Mouse (Mus musculus) layer of hippocampus, postnatal 36 days (tissue): ENCODE measurements around the gene Gm5678. TPM values are rescaled to one million over a fixed set of nuclear protein-coding genes. Genes with fewer than 3 reads are reported as not detected.
A peak's percentile ranks its signal among the peaks of the same experiment; 100 is the strongest.

Experiments
- DNase-seq, 2 experiments: peaks; one replicate each; pipeline ENCODE4 v3.0.0; 2022
- total RNA-seq, 2 experiments: library from RNA; stranded (reverse); gene quantifications; 2 replicates each; pipeline ENCODE4 v1.2.3; 2021

The Gm5678 gene
- total RNA-seq: 1 to 10 TPM; 2.8 to 4.1 TPM

- DNase-seq: peak; percentile 23 to 37
These were observed at the start of gene Gm5678 for GRCm38 (mm10) chr16:93627761-93628400. Gene Gm5678 (plus strand): TSS chr16:93628097.

GRCm38 (mm10) chr16:93578346-93579005 lies 49.4 kb upstream of the Gm5678 start:
- DNase-seq: no peak

GRCm38 (mm10) chr16:93581125-93581524 lies 46.8 kb upstream of the Gm5678 start:
- DNase-seq: no peak

GRCm38 (mm10) chr16:93584976-93585702 lies 42.8 kb upstream of the Gm5678 start:
- DNase-seq: no peak

GRCm38 (mm10) chr16:93585703-93586205 lies 42.1 kb upstream of the Gm5678 start:
- no peak for DNase-seq

- DNase-seq: no peak
These were observed 41.5 kb upstream of the Gm5678 start for GRCm38 (mm10) chr16:93586382-93586781.

GRCm38 (mm10) chr16:93588281-93588680 lies 39.6 kb upstream of the Gm5678 start:
- no peak for DNase-seq

- DNase-seq: no peak
These were observed 37.0 kb upstream of the Gm5678 start for GRCm38 (mm10) chr16:93590915-93591314.

- DNase-seq: no peak
These were observed 36.2 kb upstream of the Gm5678 start for GRCm38 (mm10) chr16:93591450-93592430.

GRCm38 (mm10) chr16:93592711-93593110 lies 35.2 kb upstream of the Gm5678 start:
- no peak for DNase-seq

GRCm38 (mm10) chr16:93593406-93593805 lies 34.5 kb upstream of the Gm5678 start:
- DNase-seq: no peak

- DNase-seq: no peak
These were observed 33.4 kb upstream of the Gm5678 start for GRCm38 (mm10) chr16:93594448-93594847.

- DNase-seq: no peak
These were observed 32.1 kb upstream of the Gm5678 start for GRCm38 (mm10) chr16:93595766-93596165.

GRCm38 (mm10) chr16:93596807-93597206 lies 31.1 kb upstream of the Gm5678 start:
- DNase-seq: no peak

GRCm38 (mm10) chr16:93597551-93597950 lies 30.3 kb upstream of the Gm5678 start:
- no peak for DNase-seq

- DNase-seq: no peak
These were observed 28.4 kb upstream of the Gm5678 start for GRCm38 (mm10) chr16:93599461-93599860.

- DNase-seq: peak; percentile 92
These were observed 24.3 kb upstream of the Gm5678 start, which contains the start of gene Setd4 for GRCm38 (mm10) chr16:93603439-93604212. Gene Setd4 (minus strand): TSS chr16:93604063.

GRCm38 (mm10) chr16:93604481-93604969 lies 23.4 kb upstream of the Gm5678 start:
- peak in 1 of 2 experiments; percentile 9 for DNase-seq

GRCm38 (mm10) chr16:93605553-93605952 lies 22.3 kb upstream of the Gm5678 start, which contains the start of gene Cbr1:
Gene Cbr1 (plus strand): TSS chr16:93605853.
- no peak for DNase-seq

GRCm38 (mm10) chr16:93606146-93606545 lies 21.8 kb upstream of the Gm5678 start:
- no peak for DNase-seq

- peak; percentile 82 to 85 for DNase-seq
These were observed 20.2 kb upstream of the Gm5678 start for GRCm38 (mm10) chr16:93607669-93608101.
